Mouse (Mus musculus) heart, postnatal 10 days (tissue): ENCODE results near the gene Mtmr4. TPM values are rescaled to one million over a fixed set of nuclear protein-coding genes. Genes with fewer than 3 reads are reported as not detected.

Experiments
- total RNA-seq, 2 experiments: library from RNA; stranded (reverse); gene quantifications; 2 replicates each; pipeline ENCODE4 v1.2.3; 2021

The Mtmr4 gene
- total RNA-seq, 2 experiments from 2014 or later: 14.5 to 15.1 TPM

Other genes with a start within 250 kb of the Mtmr4 start
- 10 to 100 TPM; 12.7 to 13.7 TPM for gene Ppm1e, start 233.1 kb upstream of the Mtmr4 start, total RNA-seq
- gene Rad51c, start 187.2 kb upstream of the Mtmr4 start, total RNA-seq: 1 to 10 TPM; 3.7 to 4.4 TPM
- gene Tex14, start 187.1 kb upstream of the Mtmr4 start, total RNA-seq: under 1 TPM; 0.10 to 0.47 TPM
- not detected for gene Gm11492, start 25.5 kb upstream of the Mtmr4 start, total RNA-seq
- gene Sept4, start 23.3 kb upstream of the Mtmr4 start, total RNA-seq: 10 to 100 TPM; 89.3 to 99.0 TPM
- under 1 TPM; 0.05 to 0.14 TPM for gene Hsf5, start 25.0 kb downstream of the Mtmr4 start, total RNA-seq
- gene Rnf43, start 70.6 kb downstream of the Mtmr4 start, total RNA-seq: under 1 TPM; 0.34 to 0.40 TPM
- gene Supt4a, start 145.4 kb downstream of the Mtmr4 start, total RNA-seq: 10 to 100 TPM; 50.5 to 56.9 TPM
- gene Tspoap1, start 168.4 kb downstream of the Mtmr4 start, total RNA-seq: under 1 TPM; 0.15 to 0.31 TPM
- gene Mpo, start 201.4 kb downstream of the Mtmr4 start, total RNA-seq: not detected
- gene Lpo, start 236.1 kb downstream of the Mtmr4 start, total RNA-seq: not detected